Mouse (Mus musculus) spleen, postnatal 4 days (tissue): ENCODE results near the gene Enho.

Experiments
- DNase-seq, 2 experiments: peaks; one replicate each; pipeline ENCODE4 v3.0.0; 2022; ENCODE audit warnings: low spot score in 2 of 2

Enho gene

GRCm38 (mm10) chr4:41664533-41664932, 24.4 kb upstream of the Enho start:
- no peak for DNase-seq

GRCm38 (mm10) chr4:41663614-41664013, 23.5 kb upstream of the Enho start:
- no peak for DNase-seq

GRCm38 (mm10) chr4:41662723-41663122, 22.6 kb upstream of the Enho start:
- DNase-seq = no peak

GRCm38 (mm10) chr4:41660851-41661430, 20.8 kb upstream of the Enho start:
- DNase-seq = no peak

GRCm38 (mm10) chr4:41659556-41659955, 19.4 kb upstream of the Enho start:
- DNase-seq = no peak

GRCm38 (mm10) chr4:41658566-41659384, 18.7 kb upstream of the Enho start:
- DNase-seq = no peak

- no peak for DNase-seq
Measured at GRCm38 (mm10) chr4:41655525-41655924, 15.4 kb upstream of the Enho start.

- DNase-seq = peak in 1 of 2 experiments; percentile 34
Measured at GRCm38 (mm10) chr4:41654217-41654616, 14.1 kb upstream of the Enho start.

- DNase-seq = no peak
Measured at GRCm38 (mm10) chr4:41653730-41654129, 13.6 kb upstream of the Enho start.

- peak; percentile 47 to 84 for DNase-seq
Measured at GRCm38 (mm10) chr4:41653296-41653695, 13.2 kb upstream of the Enho start.

- no peak for DNase-seq
Measured at GRCm38 (mm10) chr4:41648627-41649026, 8.5 kb upstream of the Enho start.

GRCm38 (mm10) chr4:41648157-41648556, 8.0 kb upstream of the Enho start:
- no peak for DNase-seq

- DNase-seq = no peak
Measured at GRCm38 (mm10) chr4:41645488-41645887, 5.4 kb upstream of the Enho start.

- no peak for DNase-seq
Measured at GRCm38 (mm10) chr4:41641199-41641822, 1.2 kb upstream of the Enho start.

- DNase-seq = no peak
Measured at GRCm38 (mm10) chr4:41639214-41639841, 796 bp downstream of the Enho start.

GRCm38 (mm10) chr4:41638828-41639213, 1.3 kb downstream of the Enho start:
- no peak for DNase-seq

GRCm38 (mm10) chr4:41638186-41638731, 1.9 kb downstream of the Enho start:
- DNase-seq = no peak

GRCm38 (mm10) chr4:41636882-41637635, 3.1 kb downstream of the Enho start:
- DNase-seq = no peak

- no peak for DNase-seq
Measured at GRCm38 (mm10) chr4:41636366-41636765, 3.8 kb downstream of the Enho start.

- no peak for DNase-seq
Measured at GRCm38 (mm10) chr4:41635906-41636305, 4.2 kb downstream of the Enho start.

- DNase-seq = no peak
Measured at GRCm38 (mm10) chr4:41635224-41635623, 4.9 kb downstream of the Enho start.
